Mouse (Mus musculus): ENCODE data around the gene Ackr2.

GRCm38 (mm10) chr9:121911196-121911595 lies 13.0 kb downstream of the Ackr2 start:
- TF ChIP-seq CTCF (IDR thresholded peaks at IDR 0.05; ENCODE audit: borderline replicate concordance, insufficient read depth, low read depth, low read length): no peak
- no peak for TF ChIP-seq POLR2A (IDR thresholded peaks at IDR 0.05; ENCODE audit: borderline replicate concordance, insufficient read depth, low read length)
